Mouse (Mus musculus) cerebellum, adult 2 months (tissue): ENCODE results near the gene Osbp2.

Source experiments
- CTCF ChIP-seq: fragments of 200-500 bp; IDR thresholded peaks from 2 replicates; pipeline ENCODE4 v1.5.1; 2011; ENCODE audit warnings: low read depth, mild to moderate bottlenecking, control low read depth, low read length, moderate library complexity, borderline replicate concordance; ENCODE audit not compliant: insufficient read depth
- POLR2A ChIP-seq: fragments of 200-500 bp; IDR thresholded peaks from 2 replicates; pipeline ENCODE4 v1.6.1; 2011; ENCODE audit warnings: low read length, control low read depth, borderline replicate concordance; ENCODE audit not compliant: insufficient read depth

GRCm38 (mm10) chr11:3864343-3864742 is 640 bp upstream of the Osbp2 start:
- TF ChIP-seq CTCF = no peak
- no peak for TF ChIP-seq POLR2A
